Mouse (Mus musculus) c-Kit-negative CD71-positive TER-119-positive erythroid progenitor cells, embryonic 14.5 days (primary cell): ENCODE measurements around the gene Ube2b.

ENCODE experiments used
- DNase-seq: peaks from one replicate; pipeline ENCODE4 v3.0.0-alpha.2; 2013; ENCODE audit warnings: low read depth, low spot score

The Ube2b gene

DNA sequence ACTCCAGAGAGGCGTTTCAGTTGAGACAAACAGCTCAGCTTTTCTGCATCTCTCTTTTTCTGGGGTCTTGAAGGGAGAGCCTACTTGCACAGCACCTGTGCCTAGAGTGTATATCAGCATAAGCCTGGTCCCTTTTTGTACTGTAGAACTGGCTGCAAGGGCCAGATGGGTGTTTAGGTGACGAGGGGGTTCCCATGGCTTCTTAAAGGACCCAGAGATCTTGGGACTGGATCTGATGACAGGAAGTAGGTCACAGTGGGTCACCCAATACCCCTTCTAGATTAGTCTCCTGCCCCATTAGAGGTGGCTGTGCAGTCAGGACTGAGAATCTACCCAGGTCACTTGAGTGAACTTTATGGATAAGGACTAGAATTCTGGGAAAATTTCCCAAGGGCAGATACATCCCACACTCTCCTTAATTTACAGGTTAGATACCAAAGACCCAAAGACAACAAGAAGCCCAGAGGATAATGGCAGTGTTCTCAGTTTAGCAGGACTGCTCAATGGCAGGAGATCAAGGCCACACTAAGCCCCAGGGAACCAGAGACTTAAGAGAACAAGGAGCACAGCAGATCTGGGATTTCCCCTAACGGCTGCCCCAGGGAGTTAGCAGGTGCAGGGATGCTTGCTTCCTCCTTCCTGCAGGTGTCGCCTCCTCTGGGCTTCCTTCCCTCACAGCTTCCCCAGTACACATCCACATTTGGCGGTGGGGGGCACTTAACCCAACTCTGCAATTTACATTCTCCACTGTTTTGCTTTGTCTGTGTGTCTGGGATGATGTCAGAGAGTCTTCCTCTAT lies 64.7 kb downstream of the Ube2b start:
- no peak for DNase-seq
